In genomic region chr11:31818032-31818431, GRCm38 (mm10) we compare ENCODE assay signal across 15 mouse cellular contexts. TPM values are rescaled to one million over a fixed set of nuclear protein-coding genes. Genes with fewer than 3 reads are reported as not detected.
DNase-seq lines count a peak whose midpoint lies in the region; ATAC-seq and TF ChIP-seq lines count a peak whose summit lies in the region.
"Had no signal": no experiment of that assay in that cellular context is flagged by ENCODE, and none has a peak within 500 bp of the region (broad histone marks: within the 10 kb centered on the region; RNA-seq: fewer than 3 reads in every experiment).

No protein-coding gene starts in this region.

- no peak for TF ChIP-seq CTCF in forebrain, postnatal 0 days (IDR thresholded peaks at IDR 0.05; ENCODE audit: low read depth)

- 36% methylated on average over 7 of the region's 7 CpGs for WGBS in forebrain, postnatal 0 days
- 24% methylated on average over 7 of the region's 7 CpGs for WGBS in midbrain, embryonic 14.5 days

- no peak overlapping the region for H3K9ac ChIP-seq in forebrain, postnatal 0 days
- H3K9ac ChIP-seq in midbrain, embryonic 14.5 days (replicated peaks; ENCODE audit: low read length), result no peak overlapping the region
- H3K9ac ChIP-seq: stomach, embryonic 15.5 days had no signal

- H3K4me1 ChIP-seq in forebrain, postnatal 0 days (ENCODE audit: insufficient read depth), result no peaks in the 10 kb centered on the region
- H3K4me1 ChIP-seq in midbrain, embryonic 14.5 days (ENCODE audit: control insufficient read depth, insufficient read depth, low read length), result peaks cover 4% of the 10 kb centered on the region; the same call in 1 of the 2 replicates
- H3K4me1 ChIP-seq: stomach, embryonic 15.5 days had no signal

- peak; percentile 42 to 46 for DNase-seq in frontal cortex, adult 2 months (ENCODE audit: extremely low spot score in 1 of 2, low spot score in 1 of 2)
- no peak for DNase-seq in frontal cortex, postnatal 14 days (ENCODE audit: low spot score in 2 of 2)
- DNase-seq in adipocyte (ENCODE audit: low spot score), result peak; percentile 39
- DNase-seq in forebrain, postnatal 0 days, result peak; percentile 56
- DNase-seq in midbrain, embryonic 14.5 days, result peak; percentile 83
- no peak for DNase-seq in spleen, adult 12 weeks (ENCODE audit: low spot score)
- DNase-seq in cerebellum, postnatal 4 days (ENCODE audit: low spot score in 2 of 2), result no peak
- no peak for DNase-seq in thymus, postnatal 14 days
- DNase-seq: B cell, adult 2 months; gastrocnemius, postnatal 14 days; layer of hippocampus, adult 9-11 months; thymus, postnatal 4 days had no signal

- peak; percentile 91 for ATAC-seq in forebrain, postnatal 0 days
- peak; percentile 88 for ATAC-seq in midbrain, embryonic 14.5 days (ENCODE audit: low FRiP score, low TSS enrichment)

- H3K4me3 ChIP-seq in forebrain, postnatal 0 days (ENCODE audit: low read depth, low read length), result no peak overlapping the region
- H3K4me3 ChIP-seq in midbrain, embryonic 14.5 days (replicated peaks; ENCODE audit: low read depth, low read length), result no peak overlapping the region
- H3K4me3 ChIP-seq: liver, embryonic 15.5 days; myocyte; stomach, embryonic 15.5 days had no signal

- no peaks in the 10 kb centered on the region for H3K27me3 ChIP-seq in forebrain, postnatal 0 days (ENCODE audit: insufficient read depth, low read length)
- H3K27me3 ChIP-seq in midbrain, embryonic 14.5 days (ENCODE audit: control insufficient read depth, insufficient read depth, low read length), result no peaks in the 10 kb centered on the region
- H3K27me3 ChIP-seq: liver, embryonic 15.5 days; stomach, embryonic 15.5 days had no signal

- no peaks in the 10 kb centered on the region for H3K9me3 ChIP-seq in forebrain, postnatal 0 days (ENCODE audit: low read length)
- no peaks in the 10 kb centered on the region for H3K9me3 ChIP-seq in midbrain, embryonic 14.5 days (ENCODE audit: control insufficient read depth, low read length)
- H3K9me3 ChIP-seq: liver, embryonic 15.5 days; stomach, embryonic 15.5 days had no signal

- H3K36me3 ChIP-seq in forebrain, postnatal 0 days (ENCODE audit: insufficient read depth), result no peaks in the 10 kb centered on the region
- no peaks in the 10 kb centered on the region for H3K36me3 ChIP-seq in midbrain, embryonic 14.5 days (ENCODE audit: control insufficient read depth, insufficient read depth, low read length)
- H3K36me3 ChIP-seq: liver, embryonic 15.5 days; stomach, embryonic 15.5 days had no signal

- H3K27ac ChIP-seq in forebrain, postnatal 0 days (ENCODE audit: low read depth, low read length), result no peak overlapping the region
- H3K27ac ChIP-seq in midbrain, embryonic 14.5 days (replicated peaks; ENCODE audit: low read depth, low read length), result peak overlapping the region; percentile 37; the same call in 1 of the 2 replicates
- H3K27ac ChIP-seq: liver, embryonic 15.5 days; stomach, embryonic 15.5 days had no signal

- H3K4me2 ChIP-seq in forebrain, postnatal 0 days (ENCODE audit: low read depth), result no peak overlapping the region
- H3K4me2 ChIP-seq in midbrain, embryonic 14.5 days (ENCODE audit: low read length), result no peak overlapping the region
- H3K4me2 ChIP-seq: liver, embryonic 15.5 days; stomach, embryonic 15.5 days had no signal

RNA-seq across cellular contexts. Expression of gene Cpeb4, which starts 54.0 kb away (rescaled TPM):
- polyA plus RNA-seq in frontal cortex, adult 2 months (2012; rRNA removed), result 52.9 and 55.5 TPM in 2 replicates
- total RNA-seq in forebrain, postnatal 0 days (2014; rRNA removed), result 70.4 and 102 TPM in 2 replicates
- 10.0 and 14.2 TPM in 2 replicates for polyA plus RNA-seq in forebrain, postnatal 0 days (2015; fragmentation: Nextera tagmentation; extraction: Ambion mirVana)
- polyA plus RNA-seq in midbrain, embryonic 14.5 days (2014; fragmentation: Nextera tagmentation; extraction: Ambion mirVana), result 32.2 and 34.5 TPM in 2 replicates

Comparison
In these comparisons a context has a peak if more than half of its experiments do, and no peak if none do; other contexts are left out.
1. DNase-seq: peak in frontal cortex, adult 2 months (2 of 2), adipocyte (single experiment), forebrain, postnatal 0 days (single experiment) and midbrain, embryonic 14.5 days (single experiment); none in frontal cortex, postnatal 14 days (0 of 2), spleen, adult 12 weeks (single experiment), cerebellum, postnatal 4 days (0 of 2) and thymus, postnatal 14 days (single experiment).